Mouse (Mus musculus) midbrain, embryonic 11.5 days (tissue): ENCODE results near the gene Prickle1. TPM values are rescaled to one million over a fixed set of nuclear protein-coding genes. Genes with fewer than 3 reads are reported as not detected.

Experiments used
- ATAC-seq: fragments of 200-750 bp; cut with Nextera tagmentation; 2 replicates; pipeline ENCODE4 v1.8.0; 2017; ENCODE audit warnings: moderate TSS enrichment, moderate library complexity; ENCODE audit not compliant: low FRiP score
- DNase-seq: peaks from one replicate; pipeline ENCODE4 v3.0.0; 2015; ENCODE audit warnings: low spot score; ENCODE audit errors: missing footprints
- H3K27ac ChIP-seq: fragments of 300-500 bp; sonication (generic); 2 replicates; pipeline ENCODE4 v1.5.1; 2014; ENCODE audit warnings: low read depth, low read length
- H3K27me3 ChIP-seq: fragments of 300-500 bp; sonication (generic); 2 replicates; pipeline ENCODE4 v1.6.1; 2014; ENCODE audit warnings: mild to moderate bottlenecking, low read length, moderate library complexity, mixed read lengths; ENCODE audit not compliant: control insufficient read depth, insufficient read depth
- H3K36me3 ChIP-seq: fragments of 300-500 bp; sonication (generic); 2 replicates; pipeline ENCODE4 v1.6.1; 2014; ENCODE audit warnings: mild to moderate bottlenecking, low read length, moderate library complexity, mixed read lengths; ENCODE audit not compliant: control insufficient read depth, insufficient read depth
- H3K4me1 ChIP-seq: fragments of 300-500 bp; sonication (generic); 2 replicates; pipeline ENCODE4 v1.6.1; 2014; ENCODE audit warnings: low read length; ENCODE audit not compliant: control insufficient read depth, insufficient read depth
- H3K4me2 ChIP-seq: fragments of 300-500 bp; sonication (generic); 2 replicates; pipeline ENCODE4 v1.6.1; 2014; ENCODE audit warnings: mild to moderate bottlenecking, moderate library complexity
- H3K4me3 ChIP-seq: fragments of 300-500 bp; sonication (generic); 2 replicates; pipeline ENCODE4 v1.5.1; 2014; ENCODE audit warnings: low read depth, low read length
- H3K9ac ChIP-seq: fragments of 300-500 bp; sonication (generic); 2 replicates; pipeline ENCODE4 v1.6.1; 2014; ENCODE audit warnings: low read length
- H3K9me3 ChIP-seq: fragments of 300-500 bp; sonication (generic); 2 replicates; pipeline ENCODE4 v1.6.1; 2016; ENCODE audit warnings: low read length; ENCODE audit not compliant: control insufficient read depth
- WGBS: fragments of 180-500 bp; shearing (Covaris S2); extraction: QIAGEN DNeasy Blood & Tissue Kit; methylation state at CpG from one replicate; pipeline ENCODE4 v1.1.7; 2014; 5-methylcytosine and 5-hydroxymethylcytosine counted together
- polyA plus RNA-seq: library from polyadenylated mRNA; unstranded; fragments of >200 nt; fragmentation: Nextera tagmentation; extraction: Ambion mirVana; gene quantifications from 2 replicates; pipeline ENCODE4 v1.2.1, GENCODE M21; 2014

Prickle1 gene
- polyA plus RNA-seq, 1 experiment from 2014 or later: 16.8 TPM

GRCm38 (mm10) chr15:93583051-93583450, 12.6 kb downstream of the Prickle1 start:
- ATAC-seq: no peak
- Histone ChIP-seq H3K4me3 (no peak overlapping the region), H3K27me3 (no peaks in the 10 kb centered on the region), H3K36me3 (no peaks in the 10 kb centered on the region), H3K4me1 (no peaks in the 10 kb centered on the region), H3K9me3 (no peaks in the 10 kb centered on the region), H3K4me2 (no peak overlapping the region), H3K9ac (no peak overlapping the region), H3K27ac (no peak overlapping the region)
- DNase-seq: no peak
- 74% methylated on average over 11 of the region's 11 CpGs for WGBS

- 85% methylated on average over 8 of the region's 8 CpGs for WGBS
Observed at GRCm38 (mm10) chr15:93581736-93582135, 14.0 kb downstream of the Prickle1 start.

GRCm38 (mm10) chr15:93579899-93580298, 15.8 kb downstream of the Prickle1 start:
- ATAC-seq: no peak
- Histone ChIP-seq H3K9ac (no peak overlapping the region), H3K27ac (no peak overlapping the region), H3K4me1 (no peaks in the 10 kb centered on the region), H3K27me3 (no peaks in the 10 kb centered on the region), H3K4me3 (no peak overlapping the region), H3K4me2 (no peak overlapping the region), H3K36me3 (no peaks in the 10 kb centered on the region), H3K9me3 (no peaks in the 10 kb centered on the region)
- peak; percentile 78 for DNase-seq
- 51% methylated on average over 9 of the region's 9 CpGs for WGBS

More at GRCm38 (mm10) chr15:93581736-93582135, 14.0 kb downstream of the Prickle1 start:
- H3K4me3 ChIP-seq: no peak overlapping the region
- ATAC-seq: no peak
- H3K27ac ChIP-seq: no peak overlapping the region
- no peaks in the 10 kb centered on the region for H3K27me3 ChIP-seq
- no peak overlapping the region for H3K4me2 ChIP-seq
- no peak for DNase-seq
- H3K9me3 ChIP-seq: no peaks in the 10 kb centered on the region
- H3K4me1 ChIP-seq: no peaks in the 10 kb centered on the region
- H3K36me3 ChIP-seq: no peaks in the 10 kb centered on the region
- no peak overlapping the region for H3K9ac ChIP-seq

- Histone ChIP-seq H3K4me2 (no peak overlapping the region), H3K36me3 (no peaks in the 10 kb centered on the region), H3K9ac (no peak overlapping the region), H3K27me3 (no peaks in the 10 kb centered on the region), H3K9me3 (no peaks in the 10 kb centered on the region), H3K27ac (no peak overlapping the region), H3K4me1 (no peaks in the 10 kb centered on the region), H3K4me3 (no peak overlapping the region)
- peak; percentile 56 for DNase-seq
- no peak for ATAC-seq
- WGBS: 76% methylated on average over 9 of the region's 9 CpGs
Observed at GRCm38 (mm10) chr15:93579100-93579499, 16.6 kb downstream of the Prickle1 start.

- no peaks in the 10 kb centered on the region for H3K27me3 ChIP-seq
- no peaks in the 10 kb centered on the region for H3K4me1 ChIP-seq
- H3K4me3 ChIP-seq: no peak overlapping the region
- H3K4me2 ChIP-seq: no peak overlapping the region
- H3K27ac ChIP-seq: no peak overlapping the region
- ATAC-seq (peak; percentile 2; the same call in 1 of the 2 replicates), DNase-seq (no peak)
- H3K9ac ChIP-seq: no peak overlapping the region
- H3K36me3 ChIP-seq: no peaks in the 10 kb centered on the region
- no peaks in the 10 kb centered on the region for H3K9me3 ChIP-seq
- WGBS: 75% methylated on average over 9 of the region's 9 CpGs
Observed at GRCm38 (mm10) chr15:93576361-93576760, 19.3 kb downstream of the Prickle1 start.

- ATAC-seq (peak; percentile 70), DNase-seq (peak; percentile 98)
- Histone ChIP-seq H3K27me3 (no peaks in the 10 kb centered on the region), H3K4me3 (no peak overlapping the region), H3K27ac (no peak overlapping the region), H3K4me2 (no peak overlapping the region), H3K9me3 (no peaks in the 10 kb centered on the region), H3K4me1 (no peaks in the 10 kb centered on the region), H3K36me3 (no peaks in the 10 kb centered on the region), H3K9ac (no peak overlapping the region)
- 13% methylated on average over 5 of the region's 5 CpGs for WGBS
Observed at GRCm38 (mm10) chr15:93575884-93576283, 19.8 kb downstream of the Prickle1 start.

- H3K9ac ChIP-seq: no peak overlapping the region
- DNase-seq (no peak), ATAC-seq (no peak)
- H3K4me3 ChIP-seq: no peak overlapping the region
- no peak overlapping the region for H3K4me2 ChIP-seq
- no peaks in the 10 kb centered on the region for H3K27me3 ChIP-seq
- no peak overlapping the region for H3K27ac ChIP-seq
- H3K9me3 ChIP-seq: no peaks in the 10 kb centered on the region
- no peaks in the 10 kb centered on the region for H3K36me3 ChIP-seq
- H3K4me1 ChIP-seq: no peaks in the 10 kb centered on the region
- WGBS: 94% methylated on average over 10 of the region's 10 CpGs
Observed at GRCm38 (mm10) chr15:93572889-93573288, 22.8 kb downstream of the Prickle1 start.

GRCm38 (mm10) chr15:93570881-93571495, 24.7 kb downstream of the Prickle1 start:
- Histone ChIP-seq H3K4me3 (no peak overlapping the region), H3K27ac (no peak overlapping the region), H3K9me3 (no peaks in the 10 kb centered on the region), H3K4me1 (no peaks in the 10 kb centered on the region), H3K9ac (no peak overlapping the region), H3K27me3 (no peaks in the 10 kb centered on the region), H3K4me2 (no peak overlapping the region), H3K36me3 (no peaks in the 10 kb centered on the region)
- ATAC-seq (no peak), DNase-seq (peak; percentile 37)
- 70% methylated on average over 11 of the region's 11 CpGs for WGBS

GRCm38 (mm10) chr15:93568911-93569310, 26.8 kb downstream of the Prickle1 start:
- H3K4me1 ChIP-seq: no peaks in the 10 kb centered on the region
- H3K36me3 ChIP-seq: no peaks in the 10 kb centered on the region
- DNase-seq (no peak), ATAC-seq (no peak)
- no peaks in the 10 kb centered on the region for H3K27me3 ChIP-seq
- no peaks in the 10 kb centered on the region for H3K9me3 ChIP-seq
- no peak overlapping the region for H3K4me2 ChIP-seq
- WGBS: 85% methylated on average over 3 of the region's 3 CpGs
- H3K4me3 ChIP-seq: no peak overlapping the region
- no peak overlapping the region for H3K27ac ChIP-seq
- H3K9ac ChIP-seq: no peak overlapping the region
